Mouse (Mus musculus) bone marrow macrophage, adult 2 months (primary cell): ENCODE data around the gene Asah2.

Experiments
- CTCF ChIP-seq: IDR thresholded peaks from 2 replicates; pipeline ENCODE4 v1.5.1; 2012; ENCODE audit warnings: low read depth, mild to moderate bottlenecking, low read length, moderate library complexity
- POLR2A ChIP-seq: IDR thresholded peaks from 2 replicates; pipeline ENCODE4 v1.6.1; 2012; ENCODE audit warnings: mild to moderate bottlenecking, low read depth, low read length, borderline replicate concordance

- no peak for TF ChIP-seq CTCF
- no peak for TF ChIP-seq POLR2A
Observed at GRCm38 (mm10) chr19:32102976-32103300, 5.1 kb downstream of the Asah2 start.
